Mouse (Mus musculus) embryonic fibroblast, embryonic 13.5 days (primary cell): ENCODE results near the gene Galr3.

Source experiments
- CTCF ChIP-seq: IDR thresholded peaks from 2 replicates; pipeline ENCODE4 v1.5.1; 2011; ENCODE audit warnings: mild to moderate bottlenecking, control low read depth, low read length, moderate library complexity, borderline replicate concordance; ENCODE audit not compliant: insufficient read depth
- POLR2A ChIP-seq: IDR thresholded peaks from 2 replicates; pipeline ENCODE4 v1.6.1; 2011; ENCODE audit warnings: low read depth, mild to moderate bottlenecking, control low read depth, low read length, moderate library complexity

DNA sequence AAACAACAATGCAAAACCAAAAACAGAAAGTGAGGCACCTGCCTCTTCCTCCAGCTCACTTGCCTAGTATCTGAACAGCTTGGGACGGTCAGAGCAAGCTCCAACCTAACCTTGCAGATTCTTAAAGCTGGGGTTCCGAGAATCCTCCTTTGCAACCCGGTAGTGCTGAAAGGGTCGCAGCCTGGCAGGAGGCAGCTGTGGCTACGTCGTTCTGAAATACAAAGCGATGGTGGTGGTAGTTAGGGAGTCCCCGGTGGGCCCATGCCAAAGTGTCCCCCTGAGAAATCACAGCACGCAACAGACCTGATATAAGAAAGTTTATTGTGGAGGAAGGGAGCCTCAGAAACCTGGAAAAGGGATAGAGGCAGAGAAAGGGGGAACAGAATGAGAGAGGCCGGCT is 3.4 kb upstream of the Galr3 start:
- TF ChIP-seq POLR2A (no peak), CTCF (no peak)
